Mouse (Mus musculus): ENCODE measurements around the gene Ces1d.
"Not testable (repeated sequence)": the region's sequence is repeated elsewhere in the genome, so short reads cannot be mapped to it uniquely, and the experiment has no call there.

Ces1d gene

GRCm38 (mm10) chr8:93197685-93198525 lies at the start of gene Ces1d:
TSS of gene Ces1d (minus strand) at chr8:93197838.
- no peak for DNase-seq (ENCODE audit: low read depth, low spot score)

GRCm38 (mm10) chr8:93246057-93246456 lies 48.4 kb upstream of the Ces1d start:
- DNase-seq (ENCODE audit: low read depth, low spot score) = no peak

DNA sequence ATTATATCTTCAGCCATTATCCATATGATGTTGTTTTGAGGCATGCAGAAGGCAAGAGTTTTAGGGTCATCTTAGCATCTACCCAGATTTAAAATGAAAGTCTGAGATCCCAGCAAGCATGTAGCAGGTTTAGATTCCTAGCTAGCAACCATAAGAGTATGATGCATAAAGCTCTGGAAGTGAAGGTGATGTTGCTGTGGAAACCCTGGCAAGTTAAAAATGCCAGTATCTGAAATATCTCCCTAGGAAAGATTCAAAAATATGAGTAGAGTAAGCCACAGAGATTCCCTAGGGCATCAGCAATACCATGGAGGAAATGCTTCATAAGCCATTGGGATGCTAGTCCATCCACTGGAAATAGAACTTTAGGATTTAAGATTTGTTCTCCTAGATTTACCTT lies 42.2 kb upstream of the Ces1d start:
- no peak for DNase-seq (ENCODE audit: low read depth, low spot score)

- DNase-seq (ENCODE audit: low read depth, low spot score) = no peak
Measured at GRCm38 (mm10) chr8:93235681-93236080, 38.0 kb upstream of the Ces1d start.

- no peak for DNase-seq (ENCODE audit: low read depth, low spot score)
Measured at GRCm38 (mm10) chr8:93234706-93235105, 37.1 kb upstream of the Ces1d start.

DNA sequence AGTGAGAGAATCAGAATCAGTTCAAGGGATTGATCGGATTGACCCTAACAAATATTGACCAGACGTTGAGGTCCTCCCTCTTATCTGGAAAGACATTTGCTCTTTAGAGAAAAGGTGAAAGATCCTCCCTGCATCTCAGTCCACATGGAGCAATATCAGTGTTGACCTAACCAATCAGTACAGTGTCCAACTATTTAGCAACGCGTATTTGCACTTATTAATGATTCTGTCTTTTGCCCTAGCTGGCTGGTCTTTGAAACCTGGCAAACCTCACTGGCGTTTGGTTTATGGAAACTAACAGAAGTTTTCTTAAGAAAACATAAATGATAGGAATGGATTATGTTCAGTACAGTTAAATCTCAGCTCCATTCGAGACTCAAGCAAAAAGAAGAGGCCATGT lies 36.4 kb upstream of the Ces1d start:
- no peak for DNase-seq (ENCODE audit: low read depth, low spot score)

DNA sequence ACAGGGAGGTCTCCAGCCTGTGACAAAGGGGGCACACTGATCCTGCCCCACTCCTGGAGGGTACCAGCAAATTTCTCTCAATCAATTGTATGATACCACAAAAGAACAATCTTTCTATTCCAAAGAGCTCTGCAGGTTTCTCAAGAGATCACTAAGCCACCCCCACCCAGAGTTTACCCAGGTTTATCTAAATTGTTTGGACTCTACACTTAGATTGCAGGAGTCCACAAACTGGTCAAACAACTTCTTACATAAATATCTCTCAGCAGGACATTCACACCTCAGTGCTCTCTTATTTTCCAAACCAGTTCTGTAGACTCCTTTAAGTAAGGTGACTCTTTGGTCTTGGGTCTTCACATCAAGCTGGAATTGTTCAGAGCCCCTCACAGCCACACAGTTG lies 31.8 kb upstream of the Ces1d start, which contains the start of gene Ces1e:
TSS of gene Ces1e (minus strand) at position 174 of the 400 bp plus-strand sequence.
- no peak for DNase-seq (ENCODE audit: low read depth, low spot score)

DNA sequence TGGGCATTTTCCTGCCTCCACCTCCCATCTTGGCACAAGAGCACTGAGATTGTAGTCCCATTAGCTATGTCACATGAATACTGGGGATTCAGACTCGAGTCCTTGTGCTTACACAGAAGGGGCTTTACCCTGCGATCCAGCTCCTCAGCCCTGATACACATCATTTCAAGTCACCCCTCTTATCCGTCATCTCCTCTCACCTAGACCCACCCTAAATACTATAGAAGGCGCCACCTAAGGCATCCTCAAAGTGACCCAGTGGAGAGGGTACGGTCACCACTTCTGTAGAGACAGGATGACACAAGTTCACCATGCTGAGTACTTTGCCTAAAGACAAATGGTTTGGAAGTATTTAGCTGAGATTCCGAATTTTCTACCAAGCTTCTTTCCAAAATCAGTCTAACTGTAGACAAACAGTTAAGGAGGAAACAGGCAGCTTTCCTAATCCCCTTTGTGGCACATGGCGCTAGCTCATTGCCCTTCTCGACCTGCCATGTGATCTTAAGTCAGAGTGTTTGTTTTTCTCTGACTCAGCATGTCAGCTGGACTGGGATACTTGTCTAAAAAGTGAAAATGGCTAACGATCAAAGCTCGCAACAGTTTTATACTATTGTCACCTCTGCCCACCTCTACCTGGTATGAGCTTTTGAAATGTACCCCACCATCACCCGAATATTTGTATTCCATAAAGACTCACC lies 31.2 kb upstream of the Ces1d start:
- DNase-seq (ENCODE audit: low read depth, low spot score) = no peak

DNA sequence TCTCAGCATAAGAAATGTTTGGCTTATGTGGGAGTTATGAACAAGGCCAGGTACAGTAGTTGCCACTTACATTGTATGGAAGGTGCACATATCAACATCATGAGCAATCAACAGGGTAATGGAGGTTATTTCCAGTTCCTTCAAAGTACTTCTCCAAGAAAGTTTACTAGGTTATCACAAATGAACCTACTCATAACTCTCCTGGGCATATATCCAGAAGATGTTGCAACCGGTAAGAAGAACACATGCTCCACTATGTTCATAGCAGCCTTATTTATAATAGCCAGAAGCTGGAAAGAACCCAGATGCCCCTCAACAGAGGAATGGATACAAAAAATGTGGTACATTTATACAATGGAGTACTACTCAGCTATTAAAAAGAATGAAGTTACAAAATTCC lies 28.8 kb upstream of the Ces1d start:
- not testable (repeated sequence) for DNase-seq (ENCODE audit: low read depth, low spot score)

DNA sequence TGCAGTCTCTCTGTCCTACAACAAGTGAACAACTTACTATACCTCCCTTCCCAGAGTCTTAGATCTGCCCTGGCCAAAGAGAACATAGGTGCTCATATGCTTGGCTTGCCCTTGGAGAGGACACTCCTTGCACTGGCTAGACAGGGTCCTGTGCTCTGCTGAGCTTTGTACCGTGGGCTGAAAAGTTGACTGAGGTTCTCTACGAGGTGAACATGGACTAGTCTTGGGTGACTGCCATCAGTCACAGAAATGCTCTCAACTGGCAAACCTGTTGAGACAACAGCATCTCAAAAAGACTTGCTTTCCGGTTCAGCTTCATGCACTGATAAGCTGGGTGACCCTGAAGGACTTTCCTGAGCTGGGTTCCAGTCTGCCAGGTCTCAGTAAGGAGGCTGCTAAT lies 24.3 kb upstream of the Ces1d start:
- DNase-seq (ENCODE audit: low read depth, low spot score) = no peak

DNA sequence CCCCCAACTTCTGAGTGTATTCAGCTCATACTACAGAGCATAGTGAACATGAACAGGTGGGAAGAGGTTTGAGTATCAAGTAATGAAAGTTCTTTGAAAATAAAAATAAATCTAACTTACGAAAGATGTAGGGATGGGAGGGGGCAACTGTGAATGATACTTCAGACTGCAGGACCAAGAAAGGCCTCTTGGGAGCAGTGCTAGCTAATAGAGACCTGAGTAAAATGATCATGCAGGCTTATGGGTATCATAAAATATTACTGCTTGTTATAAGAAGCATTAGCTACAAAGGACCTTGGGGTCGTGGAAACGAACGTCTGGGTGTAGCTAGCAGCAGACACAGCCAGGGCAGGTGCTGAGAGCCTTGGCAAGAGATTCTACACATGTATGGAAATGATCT lies 20.2 kb upstream of the Ces1d start:
- no peak for DNase-seq (ENCODE audit: low read depth, low spot score)

GRCm38 (mm10) chr8:93217375-93217774 lies 19.7 kb upstream of the Ces1d start:
- no peak for DNase-seq (ENCODE audit: low read depth, low spot score)

- no peak for DNase-seq (ENCODE audit: low read depth, low spot score)
Measured at GRCm38 (mm10) chr8:93211091-93211490, 13.5 kb upstream of the Ces1d start.

DNA sequence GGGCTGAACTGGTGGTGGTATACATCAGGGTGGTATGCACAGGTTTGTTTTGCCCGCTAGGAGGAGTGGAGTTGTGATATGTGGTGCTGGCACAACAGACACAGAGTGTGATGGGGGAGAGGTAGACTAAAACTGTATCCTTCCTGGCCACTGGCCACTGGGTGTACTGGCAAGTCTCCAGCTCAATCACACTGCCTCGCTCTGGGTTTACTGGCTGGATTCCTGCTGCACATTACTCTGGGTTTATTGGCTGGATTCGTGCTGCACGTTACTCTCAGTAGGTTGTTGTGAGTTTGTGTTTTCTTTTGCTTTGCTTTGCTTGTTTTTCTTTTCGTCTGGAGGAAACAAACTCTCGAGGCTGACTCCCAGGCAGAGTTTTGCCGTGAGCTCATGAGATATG lies 1.5 kb upstream of the Ces1d start:
- DNase-seq (ENCODE audit: low read depth, low spot score) = not testable (repeated sequence)

DNA sequence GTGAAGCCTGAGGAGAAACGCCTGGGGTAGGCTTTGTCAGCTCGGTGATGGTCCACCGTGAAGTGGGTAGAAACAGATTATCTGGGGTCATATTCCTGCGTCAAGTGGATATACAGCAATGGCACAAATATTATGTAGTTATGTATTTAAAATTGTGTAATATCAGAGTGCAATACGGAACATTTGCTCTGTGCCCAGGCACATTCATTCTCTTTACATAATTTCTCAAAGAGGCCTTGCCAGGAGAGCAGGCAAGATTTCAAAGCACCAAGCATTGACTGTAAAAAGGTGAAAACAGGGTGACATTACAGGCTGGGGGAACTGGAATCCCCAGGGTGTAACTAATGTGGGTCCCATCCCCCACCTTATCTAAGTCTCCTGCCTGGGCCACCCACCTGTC lies 1.2 kb downstream of the Ces1d start:
- DNase-seq (ENCODE audit: low read depth, low spot score) = no peak

DNA sequence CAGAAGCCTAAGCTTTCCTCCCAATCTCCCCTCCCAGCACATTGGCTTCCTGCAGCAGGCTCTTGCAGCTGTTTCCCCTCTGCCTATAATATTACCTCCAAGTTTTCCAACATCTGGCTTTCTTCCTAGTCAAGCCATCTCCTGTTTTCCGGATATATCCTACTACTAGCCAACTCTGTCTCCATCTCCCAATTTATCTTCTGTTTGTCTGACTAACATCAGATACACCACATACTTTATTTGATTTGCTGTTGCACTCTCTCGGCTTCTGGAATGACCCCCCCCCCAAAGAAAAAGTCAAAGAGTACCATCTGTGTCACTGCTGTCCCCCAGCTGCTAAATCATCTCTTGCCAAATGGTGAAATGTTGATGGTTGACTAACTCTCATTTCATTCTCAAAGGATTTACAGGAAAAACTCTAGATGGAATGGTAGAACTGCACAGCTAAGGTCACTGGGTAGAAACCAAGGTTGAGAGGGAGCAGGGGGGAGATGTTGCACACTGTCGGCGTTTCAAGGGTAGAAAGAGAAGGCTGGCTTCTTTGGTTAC lies 17.0 kb downstream of the Ces1d start:
- no peak for DNase-seq (ENCODE audit: low read depth, low spot score)

GRCm38 (mm10) chr8:93176593-93176992 lies 21.0 kb downstream of the Ces1d start:
- no peak for DNase-seq (ENCODE audit: low read depth, low spot score)

GRCm38 (mm10) chr8:93174554-93174953 lies 23.1 kb downstream of the Ces1d start:
- no peak for DNase-seq (ENCODE audit: low read depth, low spot score)

DNA sequence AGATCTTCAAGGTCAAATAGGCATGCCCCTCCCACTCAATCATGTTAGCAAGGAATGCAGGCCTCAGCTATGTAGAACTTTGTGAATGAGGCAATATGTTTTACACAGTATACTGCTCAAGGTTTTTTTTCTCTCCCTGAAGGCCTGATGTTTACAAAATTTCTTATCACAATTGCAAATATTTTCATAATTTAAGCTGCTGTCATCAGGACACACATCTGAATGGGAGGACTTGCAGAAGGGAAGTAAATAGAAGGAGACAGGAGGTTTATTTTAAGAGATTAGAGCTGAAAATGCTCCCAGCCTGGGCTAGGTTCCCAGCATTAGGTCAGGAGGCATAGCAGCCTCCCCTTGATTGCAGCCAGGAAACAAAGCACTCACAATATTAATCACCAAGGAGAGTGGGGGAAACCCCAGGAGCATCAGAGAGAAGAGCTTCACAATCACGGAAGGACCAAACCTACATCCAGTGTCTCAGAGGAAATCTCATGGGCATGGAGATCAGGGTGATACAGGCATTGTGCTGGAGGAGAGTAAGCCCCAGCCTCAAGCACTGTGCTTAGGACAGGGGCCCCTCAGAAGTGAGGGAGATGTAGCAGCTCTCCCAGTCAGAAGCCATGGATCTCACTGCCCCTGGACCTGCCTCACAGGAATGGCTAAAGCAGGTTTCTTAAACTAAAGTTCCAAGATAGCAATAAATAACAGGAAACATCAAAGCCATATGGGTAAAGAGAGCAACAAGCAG lies 25.6 kb downstream of the Ces1d start:
- no peak for DNase-seq (ENCODE audit: low read depth, low spot score)

DNA sequence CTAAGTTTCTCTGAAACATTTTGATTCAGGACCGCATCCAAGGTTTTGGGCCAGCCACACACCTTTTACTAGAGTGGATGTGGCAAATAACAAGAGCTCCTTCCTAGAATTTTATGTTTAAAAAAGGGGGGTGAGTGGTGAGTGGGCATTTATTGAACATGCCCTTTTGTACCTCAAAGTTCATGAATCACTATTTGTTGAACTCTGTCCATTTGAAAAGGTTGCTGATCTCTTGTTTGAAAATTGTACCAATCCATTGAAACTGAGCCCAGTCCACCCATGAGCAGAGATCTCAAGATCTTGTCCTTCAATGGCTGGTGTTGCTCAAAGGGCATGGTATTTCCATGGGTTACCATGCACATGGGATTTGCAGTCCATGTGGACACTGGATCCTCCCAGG lies 34.3 kb downstream of the Ces1d start:
- no peak for DNase-seq (ENCODE audit: low read depth, low spot score)

GRCm38 (mm10) chr8:93151401-93151800 lies 46.2 kb downstream of the Ces1d start:
- DNase-seq (ENCODE audit: low read depth, low spot score) = no peak

GRCm38 (mm10) chr8:93147331-93147730 lies 50.3 kb downstream of the Ces1d start:
- DNase-seq (ENCODE audit: low read depth, low spot score) = no peak
